Mouse (Mus musculus) heart, postnatal 0 days (tissue): Measurements from ENCODE around the gene Adad2. TPM values are rescaled to one million over a fixed set of nuclear protein-coding genes. Genes with fewer than 3 reads are reported as not detected.

Experiments used
- ATAC-seq: fragments of 200-750 bp; cut with Nextera tagmentation; 2 replicates; pipeline ENCODE4 v1.8.0; 2017; ENCODE audit warnings: low read depth, moderate number of reproducible peaks, moderate library complexity; ENCODE audit not compliant: insufficient read depth
- DNase-seq: peaks from one replicate; pipeline ENCODE4 v3.0.0-alpha.2; 2016; ENCODE audit warnings: low spot score
- H3K27ac ChIP-seq: fragments of 300-500 bp; sonication (generic); 2 replicates; pipeline ENCODE4 v1.5.1; 2014; ENCODE audit warnings: low read depth, mild to moderate bottlenecking
- H3K27me3 ChIP-seq: fragments of 300-500 bp; sonication (generic); 2 replicates; pipeline ENCODE4 v1.6.1; 2014; ENCODE audit warnings: low read length, mixed read lengths; ENCODE audit not compliant: control insufficient read depth, insufficient read depth
- H3K36me3 ChIP-seq: fragments of 300-500 bp; sonication (generic); replicated peaks from 2 replicates; pipeline ENCODE4 v1.6.1; 2014; ENCODE audit warnings: low read length, mixed read lengths; ENCODE audit not compliant: control insufficient read depth, insufficient read depth
- H3K4me1 ChIP-seq: fragments of 300-500 bp; sonication (generic); 2 replicates; pipeline ENCODE4 v1.6.1; 2014; ENCODE audit warnings: antibody characterized with exemption; ENCODE audit not compliant: control insufficient read depth, insufficient read depth
- H3K4me2 ChIP-seq: fragments of 300-500 bp; sonication (generic); 2 replicates; pipeline ENCODE4 v1.6.1; 2014; ENCODE audit warnings: low read depth, mild to moderate bottlenecking, low read length, moderate library complexity
- H3K4me3 ChIP-seq: fragments of 300-500 bp; sonication (generic); 2 replicates; pipeline ENCODE4 v1.5.1; 2014; ENCODE audit warnings: low read depth, low read length
- H3K9ac ChIP-seq: fragments of 300-500 bp; sonication (generic); replicated peaks from 2 replicates; pipeline ENCODE4 v1.6.1; 2014; ENCODE audit warnings: low read depth, low read length, mixed read lengths
- H3K9me3 ChIP-seq: fragments of 300-500 bp; sonication (generic); replicated peaks from 2 replicates; pipeline ENCODE4 v1.6.1; 2016; ENCODE audit warnings: low read length; ENCODE audit not compliant: control insufficient read depth
- CTCF ChIP-seq: IDR thresholded peaks from 2 replicates; pipeline ENCODE4 v1.5.1; 2016; ENCODE audit warnings: antibody characterized with exemption, control low read depth, low read depth
- EP300 ChIP-seq: IDR thresholded peaks from 2 replicates; pipeline ENCODE4 v1.6.1; 2016; ENCODE audit warnings: antibody characterized with exemption, low read depth
- WGBS: fragments of 180-500 bp; shearing (Covaris S2); extraction: QIAGEN DNeasy Blood & Tissue Kit; methylation state at CpG from one replicate; pipeline ENCODE4 v1.1.7; 2014; 5-methylcytosine and 5-hydroxymethylcytosine counted together
- polyA plus RNA-seq: library from polyadenylated mRNA; unstranded; fragments of >200 nt; fragmentation: Nextera tagmentation; extraction: Ambion mirVana; gene quantifications from 2 replicates; pipeline ENCODE4 v1.2.1, GENCODE M21; 2015
- total RNA-seq: library from RNA; depleted of rRNA; stranded (reverse); fragments of >200 nt; gene quantifications from 2 replicates; pipeline ENCODE4 v1.2.3, GENCODE M21; 2014; ENCODE audit warnings: low replicate concordance

The Adad2 gene
- total and polyA plus RNA-seq, 2 experiments from 2014 or later = not detected

DNA sequence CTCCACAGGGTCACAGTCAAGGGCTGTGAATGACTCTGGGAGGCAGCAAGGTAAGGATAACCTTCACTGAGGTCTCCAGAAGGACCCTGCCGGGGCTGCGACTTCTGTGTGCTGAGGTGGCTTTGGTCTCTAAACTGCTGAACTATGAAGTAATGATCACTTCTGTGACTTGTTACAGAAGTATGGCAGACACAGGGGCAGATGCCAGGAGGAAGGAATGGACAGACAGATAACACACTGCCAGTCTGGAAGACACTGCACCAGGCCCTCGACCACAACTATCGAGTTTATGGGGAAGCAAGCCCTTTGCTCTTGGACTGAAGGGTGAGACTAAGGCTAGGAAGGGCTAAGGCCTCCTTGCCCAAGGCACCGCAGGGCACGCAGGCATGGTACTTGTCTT lies 41.4 kb upstream of the Adad2 start:
- Histone ChIP-seq H3K36me3 (peaks cover 13% of the 10 kb centered on the region), H3K27ac (no peak overlapping the region; the same call in 1 of the 2 replicates), H3K9me3 (no peaks in the 10 kb centered on the region), H3K4me2 (no peak overlapping the region; the same call in 1 of the 2 replicates), H3K27me3 (0 out of 2 replicates have a peak, but pooled peaks cover 5% of the 10 kb centered on the region), H3K9ac (no peak overlapping the region; the same call in 1 of the 2 replicates), H3K4me3 (no peak overlapping the region), H3K4me1 (peaks cover 10% of the 10 kb centered on the region; the same call in 1 of the 2 replicates)
- WGBS = 67% methylated on average over 6 of the region's 6 CpGs
- DNase-seq (no peak), ATAC-seq (no peak)
- TF ChIP-seq CTCF (no peak), EP300 (no peak)

GRCm38 (mm10) chr8:119572411-119572810 lies 40.1 kb upstream of the Adad2 start:
- Histone ChIP-seq H3K27me3 (0 out of 2 replicates have a peak, but pooled peaks cover 12% of the 10 kb centered on the region), H3K9me3 (no peaks in the 10 kb centered on the region), H3K27ac (no peak overlapping the region), H3K9ac (no peak overlapping the region), H3K4me3 (no peak overlapping the region; the same call in 1 of the 2 replicates), H3K36me3 (peaks cover 5% of the 10 kb centered on the region; the same call in 1 of the 2 replicates), H3K4me2 (peak overlapping the region; percentile 16; the same call in 1 of the 2 replicates), H3K4me1 (peaks cover 10% of the 10 kb centered on the region; the same call in 1 of the 2 replicates)
- 78% methylated on average over 4 of the region's 4 CpGs for WGBS
- TF ChIP-seq EP300 (no peak), CTCF (no peak)
- DNase-seq (no peak), ATAC-seq (no peak)

DNA sequence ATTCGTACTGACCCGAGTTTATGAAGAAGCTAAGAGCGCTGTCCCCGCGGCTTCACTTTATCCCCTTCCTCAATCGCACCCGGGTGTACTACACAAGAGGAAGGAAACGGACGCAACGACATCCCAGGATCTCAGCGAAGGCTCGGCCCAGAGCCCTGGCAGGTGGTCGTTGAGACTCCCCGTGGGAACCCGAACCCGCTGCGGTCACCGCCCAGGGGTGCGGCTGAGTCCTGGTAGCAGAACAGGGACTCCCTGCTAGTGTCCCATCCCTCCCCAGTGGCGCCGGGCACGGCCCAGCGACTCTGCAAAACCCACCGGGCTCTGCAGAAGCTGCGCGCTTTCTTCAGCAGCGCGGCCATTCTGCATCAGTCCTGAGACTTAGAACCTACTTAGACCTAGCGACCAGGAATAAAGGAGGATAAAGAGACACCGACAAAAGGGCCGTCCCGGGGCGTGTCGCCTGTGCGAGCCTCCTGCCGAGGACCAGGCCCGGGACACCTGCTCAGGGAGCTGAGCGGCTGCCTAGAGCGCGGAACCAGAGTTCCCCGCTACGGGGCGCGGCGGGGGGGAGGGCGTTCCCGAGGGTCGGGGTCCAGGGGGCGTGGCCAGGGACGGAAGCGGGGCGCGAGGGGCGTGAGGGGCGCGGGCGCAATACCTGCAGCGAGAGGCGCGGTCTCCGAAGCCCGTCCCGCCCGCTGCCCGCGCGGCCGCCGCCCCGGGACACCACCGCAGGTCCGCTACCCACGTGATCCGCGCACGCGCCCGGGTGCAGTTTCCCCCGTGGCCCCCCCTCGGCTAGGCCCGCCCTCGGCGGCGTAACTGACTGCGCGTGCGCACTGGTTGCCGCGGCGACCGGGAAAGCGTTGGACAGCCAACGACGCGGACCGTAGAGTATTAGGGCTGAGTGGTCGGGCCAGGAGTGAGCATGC lies 37.8 kb upstream of the Adad2 start, which contains the start of the genes Hsdl1 and Dnaaf1:
TSS of gene Hsdl1 (minus strand) at position 747 of the 929 bp plus-strand sequence.
TSS of gene Dnaaf1 (plus strand) at position 799 of the 929 bp plus-strand sequence.
- Histone ChIP-seq H3K4me3 (peak within 1 kb of the TSS; percentile 78), H3K4me1 (peaks cover 10% of the 10 kb centered on the region; the same call in 1 of the 2 replicates), H3K9me3 (no peaks in the 10 kb centered on the region), H3K27me3 (0 out of 2 replicates have a peak, but pooled peaks cover 12% of the 10 kb centered on the region), H3K4me2 (peak within 1 kb of the TSS; percentile 81), H3K9ac (peak within 1 kb of the TSS; percentile 71), H3K36me3 (no peaks in the 10 kb centered on the region), H3K27ac (peak within 1 kb of the TSS; percentile 12; the same call in 1 of the 2 replicates)
- ATAC-seq = peak; percentile 90
- WGBS = under 1% methylated on average over 82 of the region's 97 CpGs
- no peak; the same call in 1 of the 2 replicates for TF ChIP-seq CTCF
- TF ChIP-seq EP300 = no peak
- DNase-seq = peak; percentile 88

DNA sequence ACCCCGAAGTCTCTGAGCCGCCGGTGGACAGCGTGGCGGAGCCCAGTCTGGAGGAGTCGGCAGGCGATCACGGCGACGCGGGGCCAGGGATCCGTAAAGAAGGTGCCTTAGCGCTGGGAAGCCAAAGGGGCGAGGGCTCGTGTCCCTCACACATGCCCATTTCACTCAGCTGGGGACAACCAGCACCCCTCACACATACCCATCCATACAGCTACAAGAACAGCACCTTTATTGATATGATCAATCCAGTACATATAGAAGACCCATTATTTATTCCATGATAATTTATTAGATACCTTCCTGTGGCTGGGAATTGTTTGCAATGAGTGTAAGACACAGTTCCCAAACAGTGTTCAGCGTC lies 37.2 kb upstream of the Adad2 start:
- ATAC-seq = no peak
- 2% methylated on average over 15 of the region's 16 CpGs for WGBS
- H3K27ac ChIP-seq = no peak overlapping the region

DNA sequence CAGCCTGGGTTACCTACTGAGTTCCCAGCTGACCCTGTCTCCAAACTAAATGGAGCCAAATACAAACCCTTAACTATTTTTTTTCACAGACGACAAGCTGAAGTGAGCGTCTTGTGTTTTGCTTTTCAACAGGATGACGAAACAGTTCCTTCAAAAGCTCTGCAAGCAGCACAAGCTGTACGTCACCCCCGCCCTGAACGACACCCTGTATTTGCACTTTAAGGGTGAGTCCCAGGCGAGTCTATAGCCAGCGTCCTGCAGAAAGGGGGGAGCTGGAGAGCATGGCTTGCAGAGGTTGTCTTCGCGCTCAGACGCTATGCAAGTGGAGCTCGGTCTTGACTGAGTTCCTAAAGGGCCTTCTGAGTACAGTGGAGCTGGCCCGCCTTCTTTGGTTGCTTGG lies 33.5 kb upstream of the Adad2 start:
- no peak overlapping the region for H3K9ac ChIP-seq
- peaks cover 6% of the 10 kb centered on the region; the same call in 1 of the 2 replicates for H3K4me1 ChIP-seq
- H3K36me3 ChIP-seq = no peaks in the 10 kb centered on the region
- H3K4me3 ChIP-seq = no peak overlapping the region
- no peak overlapping the region for H3K27ac ChIP-seq
- no peak for DNase-seq
- ATAC-seq = no peak
- TF ChIP-seq CTCF = no peak
- no peak for TF ChIP-seq EP300
- no peaks in the 10 kb centered on the region for H3K9me3 ChIP-seq
- H3K4me2 ChIP-seq = no peak overlapping the region
- WGBS = 61% methylated on average over 13 of the region's 13 CpGs
- 0 out of 2 replicates have a peak, but pooled peaks cover 12% of the 10 kb centered on the region for H3K27me3 ChIP-seq

More for the DNA sequence above, 37.2 kb upstream of the Adad2 start:
- 0 out of 2 replicates have a peak, but pooled peaks cover 12% of the 10 kb centered on the region for H3K27me3 ChIP-seq
- no peak for TF ChIP-seq CTCF
- no peak for TF ChIP-seq EP300
- no peaks in the 10 kb centered on the region for H3K9me3 ChIP-seq
- DNase-seq = no peak
- H3K4me1 ChIP-seq = peaks cover 10% of the 10 kb centered on the region; the same call in 1 of the 2 replicates
- peak overlapping the region; percentile 78 for H3K4me3 ChIP-seq
- no peaks in the 10 kb centered on the region for H3K36me3 ChIP-seq
- peak overlapping the region; percentile 71; the same call in 1 of the 2 replicates for H3K9ac ChIP-seq
- H3K4me2 ChIP-seq = peak overlapping the region; percentile 81
